Mouse (Mus musculus) heart, embryonic 15.5 days (tissue): Measurements from ENCODE around the gene Prpf19. TPM values are rescaled to one million over a fixed set of nuclear protein-coding genes. Genes with fewer than 3 reads are reported as not detected.

ENCODE experiments used
- ATAC-seq: fragments of 200-750 bp; cut with Nextera tagmentation; replicated peaks from 2 replicates; pipeline ENCODE4 v1.8.0; 2017; ENCODE audit warnings: low read depth, moderate TSS enrichment; ENCODE audit not compliant: insufficient number of reproducible peaks, insufficient read depth, low FRiP score
- H3K27ac ChIP-seq: fragments of 300-500 bp; sonication (generic); 2 replicates; pipeline ENCODE4 v1.5.1; 2015; ENCODE audit warnings: mild to moderate bottlenecking, inconsistent platforms
- H3K27me3 ChIP-seq: fragments of 300-500 bp; sonication (generic); 2 replicates; pipeline ENCODE4 v1.6.1; 2015; ENCODE audit warnings: inconsistent platforms
- H3K36me3 ChIP-seq: fragments of 300-500 bp; sonication (generic); 2 replicates; pipeline ENCODE4 v1.6.1; 2015; ENCODE audit warnings: mild to moderate bottlenecking, inconsistent platforms
- H3K4me1 ChIP-seq: fragments of 300-500 bp; sonication (generic); replicated peaks from 2 replicates; pipeline ENCODE4 v1.6.1; 2015; ENCODE audit warnings: inconsistent platforms
- H3K4me2 ChIP-seq: fragments of 300-500 bp; sonication (generic); 2 replicates; pipeline ENCODE4 v1.6.1; 2015; ENCODE audit warnings: inconsistent platforms, mild to moderate bottlenecking, moderate library complexity
- H3K4me3 ChIP-seq: fragments of 300-500 bp; sonication (generic); 2 replicates; pipeline ENCODE4 v1.5.1; 2015; ENCODE audit warnings: mild to moderate bottlenecking, inconsistent platforms
- H3K9ac ChIP-seq: fragments of 300-500 bp; sonication (generic); 2 replicates; pipeline ENCODE4 v1.6.1; 2015; ENCODE audit warnings: mild to moderate bottlenecking, inconsistent platforms
- H3K9me3 ChIP-seq: fragments of 300-500 bp; sonication (generic); replicated peaks from 2 replicates; pipeline ENCODE4 v1.6.1; 2016; ENCODE audit warnings: inconsistent platforms
- WGBS: fragments of 180-500 bp; shearing (Covaris S2); methylation state at CpG from one replicate; pipeline ENCODE4 v1.1.7; 2015; ENCODE audit warnings: mixed read lengths; 5-methylcytosine and 5-hydroxymethylcytosine counted together
- polyA plus RNA-seq: library from polyadenylated mRNA; unstranded; fragments of >200 nt; fragmentation: Nextera tagmentation; extraction: Ambion mirVana; gene quantifications from 2 replicates; pipeline ENCODE4 v1.2.1, GENCODE M21; 2015

Gene Prpf19
- polyA plus RNA-seq, 1 experiment from 2014 or later = 29.4 TPM

DNA sequence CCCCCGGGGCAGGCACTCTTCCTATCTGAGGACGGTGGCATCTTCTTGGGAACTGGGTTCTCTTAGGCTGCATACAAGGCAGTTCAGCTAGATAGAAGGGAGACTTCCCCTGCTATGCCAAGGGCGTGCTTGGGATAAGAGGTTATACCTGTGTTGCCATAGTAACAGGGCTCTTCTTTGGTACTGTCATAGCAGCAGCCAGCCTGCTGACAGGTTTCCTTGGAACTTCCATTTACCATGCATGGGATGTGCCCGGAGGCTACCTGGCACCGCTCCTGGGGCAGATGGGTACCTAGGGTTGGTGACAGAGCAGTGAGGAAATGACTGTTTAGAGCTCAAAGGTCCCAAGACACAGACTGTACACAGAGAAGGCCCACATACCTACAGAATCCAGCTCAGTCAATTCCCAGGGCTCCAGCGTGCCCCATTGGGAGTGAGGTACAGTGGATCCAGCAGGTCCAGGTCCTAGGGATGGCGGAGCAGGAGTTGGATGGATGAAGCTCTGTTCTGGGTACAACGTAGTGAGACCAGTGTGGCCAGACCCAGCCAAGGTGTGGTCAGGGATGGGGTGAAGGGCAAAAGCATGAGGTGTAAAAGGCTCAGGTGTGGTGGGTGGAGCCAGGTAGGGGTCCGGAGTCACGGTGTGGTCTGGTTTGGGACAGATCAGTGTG is 23.4 kb downstream of the Prpf19 start:
- Histone ChIP-seq H3K4me1 (peaks cover 15% of the 10 kb centered on the region), H3K27ac (no peak overlapping the region), H3K36me3 (no peaks in the 10 kb centered on the region), H3K4me3 (no peak overlapping the region), H3K27me3 (no peaks in the 10 kb centered on the region), H3K9me3 (no peaks in the 10 kb centered on the region), H3K4me2 (no peak overlapping the region), H3K9ac (no peak overlapping the region)
- 84% methylated on average over 10 of the region's 10 CpGs for WGBS
- no peak for ATAC-seq

DNA sequence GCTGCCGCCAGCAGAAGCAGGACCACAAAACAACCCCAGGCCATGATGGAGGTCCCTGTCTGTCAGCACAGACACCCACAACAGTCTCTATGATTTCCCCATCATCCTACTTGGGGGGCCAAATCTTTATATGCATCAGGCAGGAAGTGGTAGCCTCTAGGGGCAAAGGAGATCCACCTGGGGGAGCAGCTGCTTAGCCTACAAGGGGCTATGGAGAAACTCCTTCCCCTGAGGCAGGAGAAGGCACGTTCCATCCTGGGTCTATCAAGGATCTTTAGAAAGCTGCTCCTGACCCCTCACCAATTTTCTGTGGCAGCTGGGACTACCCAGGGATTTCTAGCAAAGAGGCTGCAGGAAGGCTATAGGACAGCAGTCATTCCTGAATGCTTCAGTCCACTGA is 25.5 kb downstream of the Prpf19 start, which contains the start of gene Zp1:
Gene Zp1 (minus strand): TSS at position 101 of the 400 bp plus-strand sequence.
- ATAC-seq = no peak
- H3K27me3 ChIP-seq = no peaks in the 10 kb centered on the region
- WGBS = 63% methylated on average over 2 of the region's 2 CpGs

GRCm38 (mm10) chr19:10921058-10921457 is 26.0 kb downstream of the Prpf19 start:
- 71% methylated on average over 3 of the region's 3 CpGs for WGBS

More for the DNA sequence above, 25.5 kb downstream of the Prpf19 start, which contains the start of gene Zp1:
- Histone ChIP-seq H3K9me3 (no peaks in the 10 kb centered on the region), H3K9ac (no peak within 1 kb of the TSS), H3K4me1 (peaks cover 4% of the 10 kb centered on the region; the same call in 1 of the 2 replicates), H3K36me3 (no peaks in the 10 kb centered on the region), H3K27ac (no peak within 1 kb of the TSS), H3K4me3 (no peak within 1 kb of the TSS), H3K4me2 (no peak within 1 kb of the TSS)

GRCm38 (mm10) chr19:10924220-10924619 is 29.2 kb downstream of the Prpf19 start:
- ATAC-seq = no peak
- Histone ChIP-seq H3K9ac (no peak overlapping the region), H3K4me1 (peaks cover 14% of the 10 kb centered on the region; the same call in 1 of the 2 replicates), H3K27ac (no peak overlapping the region), H3K9me3 (no peaks in the 10 kb centered on the region), H3K4me2 (no peak overlapping the region), H3K27me3 (no peaks in the 10 kb centered on the region), H3K36me3 (no peaks in the 10 kb centered on the region), H3K4me3 (no peak overlapping the region)
- WGBS = 39% methylated on average over 4 of the region's 4 CpGs

More at GRCm38 (mm10) chr19:10921058-10921457, 26.0 kb downstream of the Prpf19 start:
- Histone ChIP-seq H3K4me2 (no peak overlapping the region), H3K36me3 (no peaks in the 10 kb centered on the region), H3K4me3 (no peak overlapping the region), H3K9me3 (no peaks in the 10 kb centered on the region), H3K9ac (no peak overlapping the region), H3K27me3 (no peaks in the 10 kb centered on the region), H3K4me1 (peaks cover 7% of the 10 kb centered on the region), H3K27ac (no peak overlapping the region)
- no peak for ATAC-seq

DNA sequence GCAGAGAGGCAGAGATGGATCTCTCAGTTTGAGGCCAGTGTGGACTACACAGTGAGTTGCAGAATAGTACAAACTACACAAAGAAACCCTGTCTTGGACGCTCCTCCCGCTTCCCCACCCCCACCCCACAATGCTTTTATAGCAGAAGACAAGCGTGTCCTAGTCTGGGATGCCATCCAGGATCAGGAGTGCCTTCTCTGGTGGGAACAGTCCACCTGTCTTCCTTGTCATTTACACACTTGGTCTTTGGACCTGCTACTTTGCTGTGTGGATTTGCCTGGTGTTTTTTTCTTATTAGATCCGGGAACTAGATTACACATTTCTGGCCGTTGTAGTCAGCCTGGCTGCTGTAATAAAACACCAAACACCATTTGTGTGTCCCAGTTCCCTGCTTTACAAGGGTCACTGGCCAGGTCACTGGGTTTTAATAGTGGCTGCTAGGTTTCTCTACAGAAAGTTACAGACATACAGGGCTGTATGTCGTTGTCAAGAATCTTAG is 31.1 kb downstream of the Prpf19 start:
- H3K4me2 ChIP-seq = no peak overlapping the region
- no peak for ATAC-seq
- H3K4me1 ChIP-seq = peaks cover 14% of the 10 kb centered on the region; the same call in 1 of the 2 replicates
- H3K4me3 ChIP-seq = no peak overlapping the region
- WGBS = 54% methylated on average over 6 of the region's 6 CpGs
- peak overlapping the region; percentile 56 for H3K27ac ChIP-seq
- H3K9me3 ChIP-seq = no peaks in the 10 kb centered on the region
- H3K27me3 ChIP-seq = no peaks in the 10 kb centered on the region
- H3K36me3 ChIP-seq = no peaks in the 10 kb centered on the region
- H3K9ac ChIP-seq = no peak overlapping the region

GRCm38 (mm10) chr19:10926666-10927065 is 31.6 kb downstream of the Prpf19 start:
- ATAC-seq = peak; percentile 44; the same call in 1 of the 2 replicates
- WGBS = 32% methylated on average over 4 of the region's 4 CpGs

DNA sequence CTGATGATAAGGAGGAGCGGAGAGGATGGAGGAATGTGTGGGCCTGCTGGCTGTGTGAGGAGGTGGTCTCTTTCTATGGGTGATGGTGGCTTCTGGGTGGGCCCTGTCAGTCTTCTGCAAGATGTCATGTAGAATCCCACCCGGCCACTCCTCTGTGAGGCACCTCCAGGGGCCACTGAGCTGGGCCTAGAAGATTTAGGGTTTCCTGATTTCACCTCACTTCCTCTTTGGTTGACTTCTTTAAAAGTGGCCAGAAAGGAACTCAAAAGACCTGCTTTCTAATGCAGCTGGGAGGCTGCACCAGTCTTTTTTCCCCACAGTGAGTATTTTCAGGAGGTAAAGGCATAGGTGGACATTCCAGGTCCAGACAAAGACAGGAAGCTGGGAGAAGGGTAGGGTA is 35.6 kb downstream of the Prpf19 start:
- ATAC-seq = no peak
- H3K4me1 ChIP-seq = peaks cover 17% of the 10 kb centered on the region; the same call in 1 of the 2 replicates
- H3K36me3 ChIP-seq = no peaks in the 10 kb centered on the region
- WGBS = 61% methylated on average over 2 of the region's 2 CpGs
- no peak overlapping the region for H3K4me3 ChIP-seq
- H3K27ac ChIP-seq = no peak overlapping the region
- no peaks in the 10 kb centered on the region for H3K27me3 ChIP-seq
- no peak overlapping the region for H3K9ac ChIP-seq
- H3K9me3 ChIP-seq = no peaks in the 10 kb centered on the region
- no peak overlapping the region for H3K4me2 ChIP-seq

More at GRCm38 (mm10) chr19:10926666-10927065, 31.6 kb downstream of the Prpf19 start:
- Histone ChIP-seq H3K9me3 (no peaks in the 10 kb centered on the region), H3K4me2 (no peak overlapping the region), H3K27me3 (no peaks in the 10 kb centered on the region), H3K4me3 (no peak overlapping the region), H3K27ac (peak overlapping the region; percentile 56), H3K9ac (no peak overlapping the region), H3K4me1 (peaks cover 14% of the 10 kb centered on the region; the same call in 1 of the 2 replicates), H3K36me3 (no peaks in the 10 kb centered on the region)

- Histone ChIP-seq H3K27ac (peak overlapping the region; percentile 60), H3K27me3 (peaks cover 7% of the 10 kb centered on the region; the same call in 1 of the 2 replicates), H3K9ac (no peak overlapping the region), H3K4me3 (no peak overlapping the region), H3K4me1 (peaks cover 17% of the 10 kb centered on the region; the same call in 1 of the 2 replicates), H3K36me3 (no peaks in the 10 kb centered on the region), H3K4me2 (no peak overlapping the region), H3K9me3 (no peaks in the 10 kb centered on the region)
- 26% methylated on average over 5 of the region's 5 CpGs for WGBS
- 0 out of 2 replicates have a peak, but pooled peaks have one; percentile 40 for ATAC-seq
Measured at GRCm38 (mm10) chr19:10935029-10935428, 40.0 kb downstream of the Prpf19 start.

- Histone ChIP-seq H3K4me3 (no peak overlapping the region), H3K4me1 (peaks cover 25% of the 10 kb centered on the region), H3K27ac (no peak overlapping the region), H3K9ac (no peak overlapping the region), H3K9me3 (no peaks in the 10 kb centered on the region), H3K4me2 (no peak overlapping the region), H3K36me3 (no peaks in the 10 kb centered on the region), H3K27me3 (peaks cover 7% of the 10 kb centered on the region; the same call in 1 of the 2 replicates)
- 88% methylated on average over 5 of the region's 5 CpGs for WGBS
- no peak for ATAC-seq
Measured at GRCm38 (mm10) chr19:10936077-10936476, 41.0 kb downstream of the Prpf19 start.

DNA sequence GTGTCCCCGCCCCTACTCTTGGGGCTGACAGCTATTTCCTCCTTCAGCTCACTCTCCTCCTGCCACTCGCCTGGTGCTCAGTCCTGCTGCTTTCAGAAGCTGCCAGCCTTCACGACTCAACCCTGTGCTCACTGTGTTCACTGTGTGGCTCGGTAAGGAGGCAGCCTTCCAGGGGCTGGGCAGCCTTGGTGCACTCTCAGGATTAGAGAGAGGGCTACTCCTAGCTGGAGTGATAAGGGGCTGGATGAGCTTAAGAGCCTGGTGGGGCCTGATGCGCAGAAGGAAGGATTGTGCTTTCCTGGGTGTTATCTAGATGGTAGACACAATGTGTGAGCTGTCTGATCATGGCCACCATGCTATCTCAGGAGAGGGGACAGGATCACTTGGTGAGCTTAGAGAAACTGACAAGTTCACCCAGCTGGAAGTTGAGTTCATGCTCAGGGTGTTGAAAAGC is 42.1 kb downstream of the Prpf19 start, which contains the start of gene Ptgdr2:
Gene Ptgdr2 (plus strand): TSS at position 51 of the 454 bp plus-strand sequence.
- no peak within 1 kb of the TSS for H3K4me2 ChIP-seq
- peaks cover 28% of the 10 kb centered on the region for H3K4me1 ChIP-seq
- no peak within 1 kb of the TSS for H3K9ac ChIP-seq
- H3K27ac ChIP-seq = no peak within 1 kb of the TSS
- ATAC-seq = no peak
- H3K36me3 ChIP-seq = peaks cover under 1% of the 10 kb centered on the region; the same call in 1 of the 2 replicates
- 19% methylated on average over 5 of the region's 5 CpGs for WGBS
- peaks cover 7% of the 10 kb centered on the region; the same call in 1 of the 2 replicates for H3K27me3 ChIP-seq
- H3K4me3 ChIP-seq = no peak within 1 kb of the TSS
- no peaks in the 10 kb centered on the region for H3K9me3 ChIP-seq

DNA sequence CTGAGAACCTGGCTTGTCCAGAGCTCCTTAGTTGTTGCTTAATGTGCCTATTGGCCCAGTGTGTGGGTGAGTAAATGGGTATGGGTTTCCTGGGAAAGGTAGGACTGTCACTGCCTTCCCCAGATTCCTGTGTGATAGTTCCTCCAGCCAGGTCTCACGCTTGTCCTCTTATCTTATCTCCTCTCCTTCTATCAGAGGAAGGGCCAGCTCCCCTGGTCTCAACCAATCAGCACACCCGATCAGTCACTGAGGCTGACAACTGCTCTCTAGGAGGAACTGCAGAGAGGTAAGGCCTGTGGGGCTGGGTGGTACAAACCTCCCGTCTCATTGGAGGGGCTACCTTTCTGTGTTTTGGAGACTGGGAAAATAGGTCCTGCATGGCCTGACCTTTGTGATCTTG is 43.7 kb downstream of the Prpf19 start:
- H3K4me1 ChIP-seq = peaks cover 28% of the 10 kb centered on the region
- 0 out of 2 replicates have a peak overlapping the region, but pooled peaks have one; percentile 4 for H3K9ac ChIP-seq
- no peak for ATAC-seq
- H3K9me3 ChIP-seq = no peaks in the 10 kb centered on the region
- no peak overlapping the region for H3K4me3 ChIP-seq
- H3K27ac ChIP-seq = no peak overlapping the region
- peaks cover 7% of the 10 kb centered on the region; the same call in 1 of the 2 replicates for H3K27me3 ChIP-seq
- no peak overlapping the region for H3K4me2 ChIP-seq
- 20% methylated on average over 3 of the region's 3 CpGs for WGBS
- peaks cover 17% of the 10 kb centered on the region for H3K36me3 ChIP-seq
